Mouse (Mus musculus): Measurements from ENCODE around the gene Ier3.

GRCm38 (mm10) chr17:35861198-35861857 lies 39.8 kb downstream of the Ier3 start, which contains the start of gene Nrm:
- no peak for TF ChIP-seq TAL1 (IDR thresholded peaks at IDR 0.05; ENCODE audit: low read length)
- TF ChIP-seq GATA1 (IDR thresholded peaks at IDR 0.05; ENCODE audit: low read length), result no peak

All from erythroblast, embryonic 14.5 days (primary cell).